Mouse (Mus musculus) fat pad, adult 2 months (tissue): ENCODE measurements around the gene Nek7.

ENCODE experiments used
- DNase-seq: peaks from one replicate; pipeline ENCODE4 v3.0.0-alpha.2; 2011; ENCODE audit warnings: low read depth, low spot score; ENCODE audit errors: extremely low read depth

The Nek7 gene

DNA sequence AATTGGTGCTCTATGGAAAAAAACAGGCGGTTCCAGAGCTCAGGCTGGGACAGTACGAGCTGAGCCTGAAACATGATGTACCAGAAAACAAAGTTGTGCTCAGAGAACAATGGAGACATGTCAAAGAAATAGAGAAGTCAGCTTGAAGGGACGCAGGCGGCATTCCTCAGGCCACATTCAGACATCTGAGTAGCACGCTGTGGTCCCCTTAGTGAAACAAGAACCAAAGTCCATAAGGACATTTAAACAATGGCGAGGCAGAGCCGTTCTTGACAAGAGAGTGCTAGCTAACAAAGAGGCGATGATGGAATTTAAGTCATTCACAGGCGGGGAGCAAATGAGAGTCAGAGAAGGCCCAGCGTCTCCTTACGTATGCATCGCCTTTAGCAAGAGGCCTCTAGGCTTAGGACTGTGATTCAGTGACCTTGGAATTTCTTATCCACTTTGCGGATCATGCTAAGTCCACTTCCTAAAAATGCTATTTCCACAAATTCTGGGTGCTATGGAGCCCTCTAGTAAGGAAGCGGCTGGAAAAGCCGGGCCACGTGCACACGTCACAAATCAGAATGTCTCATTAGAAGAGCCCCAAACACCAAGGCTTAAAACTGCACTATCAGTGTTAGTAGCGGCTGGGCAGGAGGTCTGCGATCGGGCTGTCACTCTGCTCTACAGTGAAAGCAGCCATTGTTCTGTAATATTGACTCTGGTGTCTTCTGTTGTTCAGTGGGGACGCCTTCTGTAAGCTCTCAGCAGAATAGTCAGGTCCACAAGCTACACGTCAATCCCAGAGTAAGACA is 48.2 kb downstream of the Nek7 start:
- no peak for DNase-seq

DNA sequence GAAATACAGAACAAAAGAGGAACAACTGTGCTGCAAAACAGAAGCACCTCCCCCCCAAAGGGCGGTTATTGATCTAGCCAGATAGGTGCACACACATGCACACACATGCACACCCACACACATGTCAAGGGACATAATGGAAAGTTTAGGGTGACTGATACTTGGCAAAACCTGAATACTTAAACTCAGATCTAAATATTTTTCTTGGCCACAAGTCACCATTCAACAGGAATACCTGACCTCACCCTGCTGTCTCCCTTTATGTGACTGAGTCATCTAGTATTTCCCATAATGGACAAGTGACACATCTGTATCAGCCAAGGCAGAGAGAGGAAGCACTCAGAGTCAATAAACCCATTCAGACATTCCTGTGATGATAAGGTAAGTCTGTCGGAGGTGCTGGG is 48.9 kb downstream of the Nek7 start:
- DNase-seq = peak; percentile 76

DNA sequence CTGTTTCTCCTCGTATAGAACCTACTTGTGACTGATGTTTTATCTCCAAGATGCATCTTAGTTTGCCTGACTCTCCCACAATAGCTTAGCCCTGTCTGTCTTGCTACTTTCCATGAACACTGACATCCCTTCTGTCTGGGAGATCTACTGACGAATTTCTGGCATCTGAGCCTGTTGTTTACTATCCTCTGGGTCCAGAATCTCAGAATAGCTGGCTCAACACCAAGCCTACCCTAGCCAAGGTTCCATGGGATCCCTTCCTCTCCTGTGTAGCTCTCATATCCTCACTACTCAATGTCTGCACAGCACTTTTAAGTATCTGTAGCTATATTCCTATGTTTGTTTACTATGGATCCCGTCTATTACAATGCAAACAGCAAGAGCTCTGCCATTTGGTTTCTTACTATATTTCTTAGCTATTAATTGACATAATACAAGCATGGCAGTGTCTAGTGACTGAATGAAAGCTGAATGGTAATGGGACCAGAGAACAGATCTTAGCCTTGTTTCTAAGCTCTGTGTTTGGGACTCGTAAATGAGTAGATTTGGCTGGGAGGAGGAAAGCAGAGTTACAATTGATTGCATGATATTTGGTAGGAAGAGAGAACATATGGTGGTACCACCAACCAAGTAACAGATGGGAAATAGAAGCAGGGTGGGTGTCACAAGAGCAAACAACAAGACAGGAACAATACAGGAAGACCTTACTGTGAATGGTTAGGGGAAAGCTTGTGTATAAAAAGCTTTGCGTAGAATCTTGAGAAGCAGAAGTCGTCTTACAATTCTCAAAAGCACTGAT is 51.3 kb downstream of the Nek7 start:
- no peak for DNase-seq

DNA sequence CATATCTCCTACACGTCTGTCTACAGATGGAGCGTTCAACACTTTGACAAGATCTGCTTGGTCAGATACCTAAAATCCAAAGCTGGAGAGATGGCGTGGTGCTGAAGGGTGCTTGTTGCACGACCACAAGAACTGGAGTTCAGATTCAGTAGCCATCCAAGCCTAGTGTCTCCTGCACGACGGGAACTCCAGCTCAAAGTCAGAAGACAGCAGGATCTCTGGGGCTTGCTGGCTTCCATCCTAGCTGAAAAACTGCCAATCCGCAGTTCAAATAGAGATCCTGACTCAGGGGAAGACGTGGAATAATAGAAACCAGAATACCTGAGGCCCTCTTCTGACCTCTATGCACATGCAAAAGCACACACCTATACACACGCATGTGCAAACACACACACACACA is 52.0 kb downstream of the Nek7 start:
- no peak for DNase-seq

DNA sequence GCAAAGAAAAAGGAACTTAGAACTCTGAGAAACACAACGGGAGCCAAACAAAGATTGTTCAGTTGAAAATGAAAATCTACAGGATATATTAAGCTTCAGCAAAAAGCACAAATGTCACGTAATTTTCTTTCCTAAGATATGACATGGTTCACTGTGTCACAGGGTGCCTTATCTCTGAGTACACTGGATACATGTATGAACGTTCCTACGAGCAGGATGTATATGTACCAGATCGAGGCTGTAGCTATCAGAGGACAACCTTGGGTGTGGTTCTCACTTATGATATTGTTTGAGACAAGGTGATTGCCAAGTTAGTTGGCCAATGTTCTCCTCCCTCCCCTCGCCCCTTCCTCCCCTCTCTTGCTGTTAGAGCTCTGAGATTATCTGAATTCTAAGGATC is 55.3 kb downstream of the Nek7 start:
- no peak for DNase-seq

DNA sequence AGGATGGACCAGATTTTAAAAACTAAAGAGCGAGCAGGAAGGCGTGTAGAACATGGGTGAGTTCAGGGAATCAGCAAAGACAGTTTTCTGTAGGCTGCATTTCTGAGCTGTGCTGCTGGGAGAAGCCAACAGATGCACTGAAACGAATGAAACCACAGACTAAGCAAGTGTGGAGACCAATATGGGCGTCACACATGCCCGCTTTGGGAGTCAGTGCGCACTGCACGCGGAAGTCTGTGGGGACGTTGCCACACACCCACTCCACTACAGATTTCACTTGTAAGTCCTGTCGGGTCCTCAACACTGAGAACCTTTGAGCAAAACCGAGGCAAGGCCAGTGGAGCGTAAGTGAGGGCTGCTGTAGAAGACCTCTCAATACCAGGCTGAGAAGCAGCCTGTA is 59.2 kb downstream of the Nek7 start:
- DNase-seq = no peak

DNA sequence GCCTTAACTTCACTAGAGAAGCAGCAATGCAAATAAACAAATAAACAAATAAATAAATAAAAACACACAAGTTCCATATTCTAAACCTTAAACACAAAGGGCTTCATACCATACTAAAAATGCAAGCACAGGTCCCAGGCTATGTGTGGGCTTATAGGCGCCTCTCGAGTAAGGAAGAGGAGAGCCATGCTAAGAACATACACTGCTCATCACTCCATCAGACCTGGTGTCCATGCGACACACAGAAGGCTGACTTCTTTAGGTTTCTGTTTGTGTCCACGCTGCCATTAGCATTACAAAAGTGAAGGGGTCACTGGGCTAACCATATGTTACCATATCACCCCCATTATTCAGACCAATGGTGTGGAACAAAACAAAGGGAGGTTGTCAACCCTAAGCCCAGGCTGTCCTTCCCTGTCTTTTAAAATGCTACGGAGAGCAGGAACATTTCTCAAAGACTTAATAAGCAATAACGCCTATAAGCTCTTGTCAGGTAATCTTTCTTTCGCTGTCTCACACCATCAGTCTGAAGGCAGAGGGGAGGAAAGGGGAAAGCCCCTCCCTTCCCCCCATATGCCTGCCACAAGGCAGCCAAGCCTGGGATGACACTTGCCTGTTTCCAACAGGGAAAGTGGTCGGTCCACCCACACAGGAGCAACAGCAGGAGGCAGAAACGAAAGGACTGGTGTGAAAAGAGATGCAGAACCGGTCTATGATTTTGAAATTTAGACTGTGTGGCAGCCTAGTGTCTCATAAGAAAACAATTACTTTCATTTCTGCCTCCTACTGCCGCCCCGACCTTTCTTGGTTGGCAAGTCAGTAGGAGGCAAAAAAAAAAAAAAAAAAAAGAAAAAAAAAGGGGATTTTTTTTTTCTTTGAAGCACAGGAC is 60.5 kb downstream of the Nek7 start:
- no peak for DNase-seq

DNA sequence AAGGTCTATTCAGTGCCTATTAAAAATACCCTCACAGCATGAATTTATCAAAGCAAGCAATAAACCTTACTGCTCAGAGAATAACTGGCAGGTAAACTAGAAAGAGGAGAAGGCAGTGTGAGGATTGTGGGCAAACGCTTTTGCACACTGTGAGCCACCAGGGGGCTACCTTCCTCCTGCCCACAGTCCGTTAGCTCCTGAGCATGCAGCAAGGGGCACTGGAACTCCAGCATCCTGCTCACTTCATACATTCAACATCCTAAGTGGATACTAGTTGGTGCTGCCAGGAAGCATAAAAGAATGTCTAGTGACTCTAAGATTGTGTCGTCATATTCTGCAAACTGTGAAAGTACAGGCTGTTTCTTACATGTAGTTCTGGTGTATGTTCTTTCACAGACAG is 61.6 kb downstream of the Nek7 start:
- DNase-seq = no peak

DNA sequence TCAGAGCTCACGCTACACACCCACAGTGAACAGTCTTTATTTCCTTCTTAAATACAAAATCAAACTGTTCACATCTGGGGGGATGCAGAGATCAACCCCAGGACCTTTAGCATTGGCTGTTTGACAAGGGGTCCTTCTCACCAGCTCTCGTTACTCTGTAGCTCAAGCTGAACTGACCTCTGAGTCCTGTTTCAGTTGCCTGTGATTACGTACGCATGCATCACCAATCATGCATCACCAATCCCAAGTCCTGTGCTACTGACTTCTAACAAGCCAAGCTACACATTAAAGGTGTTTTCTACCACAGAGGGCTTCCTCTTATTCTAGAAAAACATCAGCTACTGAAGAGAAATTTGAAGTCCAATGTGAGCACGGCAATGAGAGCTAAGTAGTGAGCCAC is 65.0 kb downstream of the Nek7 start:
- no peak for DNase-seq

DNA sequence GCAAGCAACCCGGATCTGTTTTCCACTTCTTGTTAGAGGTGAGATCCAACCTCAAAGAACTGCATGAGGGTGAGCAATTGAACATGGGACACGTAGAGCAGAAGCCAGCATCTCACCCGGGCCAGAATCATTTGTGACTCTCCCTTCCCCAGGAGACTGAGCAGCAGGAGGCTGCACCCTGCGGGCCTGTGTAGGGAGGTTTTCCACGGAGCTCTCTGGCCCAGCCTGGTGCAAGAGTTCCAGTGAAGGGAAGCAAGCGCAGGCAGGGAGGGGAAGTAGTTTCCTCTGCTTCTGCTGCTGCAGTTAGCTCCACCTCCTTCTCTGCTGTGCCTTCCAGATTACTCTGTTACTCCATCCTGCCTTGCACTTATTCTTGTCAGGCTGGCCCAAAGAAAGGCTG is 69.8 kb downstream of the Nek7 start:
- no peak for DNase-seq

DNA sequence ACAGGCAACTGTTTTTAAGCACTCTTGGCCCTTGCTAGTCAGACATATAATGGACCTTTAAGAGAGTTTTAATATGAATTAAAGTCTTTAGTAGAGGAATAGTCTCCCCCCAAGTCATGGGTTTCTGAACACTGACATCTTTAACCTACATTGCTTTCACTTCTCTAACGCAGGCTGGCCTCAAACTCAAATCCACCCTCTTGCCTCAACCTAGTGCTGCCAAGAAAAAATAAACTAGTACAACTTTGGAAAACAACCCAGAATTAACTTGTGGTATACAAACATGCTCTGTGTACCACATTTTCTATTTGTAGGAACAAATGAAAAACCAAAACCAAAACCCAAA is 77.8 kb downstream of the Nek7 start:
- no peak for DNase-seq

DNA sequence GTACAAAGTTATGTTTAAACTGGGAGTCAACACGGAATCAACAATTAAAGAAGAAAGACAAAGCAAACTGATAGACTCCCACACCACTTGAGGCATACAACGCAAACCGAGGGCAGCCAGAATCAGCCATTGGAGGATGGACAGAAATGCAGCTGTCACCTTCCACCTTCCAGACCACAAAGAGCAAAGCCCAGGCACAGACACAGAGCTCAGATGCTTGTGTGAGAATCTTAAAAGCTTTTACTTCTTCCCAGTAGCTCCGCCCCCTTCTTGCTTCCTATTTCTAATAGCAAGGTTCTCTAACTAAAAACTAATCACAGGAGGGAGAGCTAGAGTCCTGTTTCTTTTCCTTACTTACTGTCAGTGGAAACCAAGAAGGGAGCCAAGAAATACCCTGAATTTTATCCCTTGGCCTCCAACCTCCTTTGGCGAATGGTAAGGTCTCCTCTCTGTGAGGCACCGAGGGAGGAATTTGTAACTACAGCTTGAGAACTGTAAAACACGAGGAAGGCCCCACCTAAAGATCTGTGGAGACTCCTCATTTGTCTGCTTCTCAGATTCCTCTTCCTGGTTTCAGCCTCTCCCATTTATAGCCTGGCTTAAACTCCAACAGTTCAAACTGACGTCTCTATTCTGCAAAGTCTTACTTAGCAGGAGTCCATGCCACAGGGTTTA is 78.3 kb downstream of the Nek7 start:
- no peak for DNase-seq

DNA sequence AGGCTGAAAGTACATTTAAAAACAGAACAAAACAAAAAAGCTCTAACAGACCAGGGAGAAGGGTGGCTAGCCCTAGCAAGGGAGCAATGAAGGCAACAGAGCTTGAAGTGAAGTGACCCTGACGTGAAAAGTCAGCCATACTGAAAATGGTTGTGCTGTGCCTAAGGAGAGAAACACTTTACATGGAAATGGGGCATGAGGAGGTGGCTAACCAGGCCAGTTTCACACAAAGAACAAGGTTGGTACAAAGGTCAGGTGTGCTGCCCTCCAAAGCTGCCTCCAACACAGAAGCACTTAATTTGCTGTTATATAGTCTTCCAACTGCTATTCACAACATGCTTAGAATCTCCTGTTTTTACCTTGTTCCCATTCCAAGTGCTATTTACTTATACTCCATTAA is 80.2 kb downstream of the Nek7 start:
- DNase-seq = no peak

DNA sequence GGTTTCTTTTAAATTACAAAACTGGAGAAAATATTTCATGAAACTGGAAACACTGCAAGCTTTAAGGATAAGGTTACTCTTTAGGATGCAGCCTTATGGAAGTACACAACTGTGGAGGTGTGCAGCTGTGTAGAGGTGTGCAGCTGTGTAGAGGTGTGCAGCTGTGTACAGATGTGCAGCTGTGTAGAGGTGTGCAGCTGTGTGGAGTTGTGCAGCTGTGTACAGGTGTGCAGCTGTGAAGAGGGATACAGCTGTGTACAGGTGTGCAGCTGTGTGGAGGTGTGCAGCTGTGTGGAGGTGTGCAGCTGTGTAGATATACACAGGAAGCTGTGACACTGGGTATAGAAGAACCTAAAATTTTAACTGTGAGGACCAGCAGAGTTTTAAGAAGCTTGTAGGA is 81.7 kb downstream of the Nek7 start:
- no peak for DNase-seq

DNA sequence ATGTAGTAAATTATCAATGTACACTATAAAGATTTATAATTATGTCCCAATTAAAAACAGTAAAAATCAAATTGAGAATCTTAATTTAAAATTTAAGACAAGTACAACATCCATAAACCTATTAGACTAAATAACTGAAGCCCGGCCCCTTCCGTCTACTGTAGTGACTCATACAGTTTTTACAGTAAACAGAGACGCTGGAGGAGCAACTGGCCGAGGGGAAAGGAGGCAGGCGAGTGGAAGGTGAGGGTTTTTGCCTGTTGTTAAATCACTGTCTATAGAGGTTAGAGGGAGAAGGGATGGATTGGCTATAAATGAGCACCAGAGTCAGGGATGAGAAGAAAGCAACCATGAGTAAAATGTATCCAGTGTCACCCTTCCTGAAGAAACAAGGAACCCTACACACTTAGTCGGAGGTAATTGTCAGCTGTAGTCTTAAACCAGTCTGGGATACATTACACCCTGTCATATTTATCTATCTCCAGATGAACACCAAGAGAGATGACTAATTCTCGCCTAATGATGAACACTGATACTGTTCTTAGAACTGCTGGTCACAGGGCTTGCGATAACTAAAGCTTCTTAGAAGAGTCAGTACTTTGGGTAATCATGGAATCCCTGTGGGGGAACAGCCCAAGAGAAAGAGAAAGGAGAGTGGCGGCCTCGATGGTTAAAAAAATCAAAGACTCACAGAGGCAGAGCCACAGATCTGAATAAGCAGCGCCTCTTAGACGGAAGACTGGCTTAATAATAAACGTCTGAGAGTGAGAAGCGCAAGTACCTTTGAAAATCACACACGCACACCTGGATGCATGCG is 84.0 kb downstream of the Nek7 start:
- no peak for DNase-seq

DNA sequence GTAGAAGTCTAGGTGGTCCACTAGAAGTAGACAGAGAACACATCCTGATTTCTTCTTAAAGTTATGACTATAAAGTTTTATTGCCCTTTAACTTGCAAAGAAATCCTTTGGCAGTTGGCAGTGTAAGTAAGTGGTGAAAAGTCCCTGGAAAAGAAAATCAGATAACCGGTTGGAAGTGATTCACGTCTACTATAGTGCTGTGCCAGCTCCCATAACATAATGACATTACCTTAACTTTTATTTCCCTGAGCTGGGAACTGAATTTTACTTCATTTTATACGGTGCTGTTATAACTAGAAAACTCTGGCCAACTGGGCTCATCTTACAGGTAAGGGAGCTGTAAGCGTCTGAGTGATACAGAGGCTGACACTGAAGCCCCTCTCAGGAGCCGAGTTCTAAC is 89.3 kb downstream of the Nek7 start:
- DNase-seq = no peak

DNA sequence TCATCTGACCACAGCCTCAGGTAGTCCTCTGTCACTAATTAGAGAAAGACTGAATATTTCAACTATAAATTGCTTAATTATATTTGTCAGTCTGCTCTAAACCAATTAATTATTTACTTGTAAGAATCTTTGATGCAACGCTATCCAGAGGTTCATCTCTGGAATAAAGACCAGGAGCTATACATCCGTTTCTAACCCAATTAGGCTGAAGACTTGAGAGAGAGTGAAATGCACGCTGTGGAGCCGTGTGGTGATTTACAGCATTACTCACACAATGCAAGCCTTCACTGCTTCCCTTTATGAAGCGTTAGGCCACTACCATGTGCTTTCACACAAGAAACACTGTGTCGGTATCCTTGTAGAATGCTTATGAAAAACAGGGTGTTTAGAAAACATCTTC is 96.0 kb downstream of the Nek7 start:
- no peak for DNase-seq

DNA sequence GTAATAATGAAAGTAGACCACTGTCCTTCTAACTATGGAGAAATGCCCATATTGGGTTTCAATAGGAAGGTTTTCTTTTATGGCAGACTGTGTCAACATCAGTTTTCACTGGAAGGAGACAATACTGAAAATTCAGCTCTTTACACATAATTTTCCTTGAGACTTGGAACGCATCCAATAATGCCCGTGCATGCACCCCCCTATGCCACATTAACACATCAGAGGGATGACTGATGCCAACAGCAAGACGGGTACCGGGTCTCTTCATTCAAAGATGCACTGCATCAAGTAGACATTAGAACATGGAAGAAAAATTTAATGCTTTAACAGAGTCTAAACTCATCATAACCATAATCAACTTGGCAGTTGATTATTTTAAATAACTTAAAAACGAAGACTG is 101.7 kb downstream of the Nek7 start:
- no peak for DNase-seq

DNA sequence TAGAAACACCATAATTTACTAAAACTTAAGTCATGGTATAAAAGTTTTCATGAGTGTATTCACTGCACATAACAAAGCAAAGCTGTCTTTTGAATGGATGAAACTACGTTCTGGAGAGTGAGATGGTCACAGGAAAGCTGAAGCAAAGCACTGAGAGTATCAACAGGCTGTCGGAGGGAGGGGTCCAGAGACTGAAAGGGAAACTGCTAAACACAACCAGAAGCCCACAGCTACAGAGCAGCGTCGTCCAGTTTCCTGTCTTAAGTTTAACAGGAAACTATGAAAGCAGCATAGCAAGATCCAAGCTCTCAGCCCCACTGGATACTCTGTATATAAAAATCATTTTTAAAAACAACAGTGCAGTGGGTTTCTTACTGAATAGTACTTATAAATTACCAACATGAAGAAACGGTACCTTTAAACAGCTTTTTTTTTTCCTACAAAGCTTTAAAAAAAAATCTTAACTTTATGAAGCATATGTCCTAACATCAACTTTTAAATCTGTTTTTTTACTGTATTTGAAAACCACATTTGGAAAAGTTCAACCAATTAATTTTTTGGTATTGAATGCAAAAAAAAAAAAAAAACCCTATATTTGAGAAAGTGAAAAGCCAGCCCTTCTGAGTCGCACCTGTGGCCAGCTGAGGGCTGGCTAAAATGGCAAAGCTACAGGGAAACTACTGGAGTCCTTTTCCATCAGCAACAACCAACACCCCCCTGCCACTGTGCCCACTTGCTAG is 102.4 kb downstream of the Nek7 start:
- DNase-seq = no peak

DNA sequence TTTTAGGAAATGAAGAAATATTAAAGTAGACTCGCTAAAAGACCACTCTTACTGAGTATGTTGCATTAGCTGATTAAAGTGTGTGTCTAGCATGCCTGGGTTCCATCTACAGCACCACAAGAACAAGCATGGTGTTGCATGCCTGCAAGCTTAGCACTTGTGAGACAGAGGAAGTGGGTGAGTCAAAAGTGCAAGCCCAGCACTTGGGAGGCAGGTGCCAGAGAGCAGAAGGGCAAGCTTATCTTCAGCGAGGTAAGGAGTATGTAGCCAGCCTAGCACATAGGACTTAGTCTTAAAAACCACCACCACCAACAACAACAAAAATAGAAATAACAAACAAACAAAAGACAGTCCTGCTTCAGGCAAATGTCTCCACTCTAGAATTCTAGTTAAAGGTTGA is 103.0 kb downstream of the Nek7 start:
- DNase-seq = no peak
